Mouse (Mus musculus) embryo, embryonic 10 days (tissue): ENCODE data around the gene Insrr.
A peak's percentile ranks its signal among the peaks of the same experiment; 100 is the strongest.
"Not testable (repeated sequence)": the region's sequence is repeated elsewhere in the genome, so short reads cannot be mapped to it uniquely, and the experiment has no call there.

ENCODE experiments used
- DNase-seq: peaks from one replicate; pipeline ENCODE4 v3.0.0-alpha.2; 2015; ENCODE audit warnings: low spot score

Insrr gene

GRCm38 (mm10) chr3:87832109-87832859 lies 35.5 kb downstream of the Insrr start:
- DNase-seq: no peak

DNA sequence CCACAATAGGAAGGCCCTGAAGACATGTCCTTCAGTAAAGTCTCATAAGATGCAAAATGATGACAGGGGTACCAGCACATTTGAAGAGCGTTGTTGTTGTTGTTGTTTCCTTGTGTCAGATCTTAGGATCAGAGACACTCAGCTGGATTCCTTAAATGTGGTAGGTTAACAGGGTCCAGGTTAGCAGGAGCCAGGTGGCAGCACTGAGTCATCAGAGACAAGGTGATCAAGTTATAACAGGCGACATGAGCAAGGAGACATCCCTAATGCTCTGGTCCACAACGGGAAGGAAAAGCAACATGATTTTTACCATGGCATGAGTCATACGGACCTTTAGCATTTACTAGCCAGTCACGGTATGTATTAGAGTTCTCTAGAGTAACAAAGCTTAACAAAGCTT lies 36.7 kb downstream of the Insrr start:
- no peak for DNase-seq

- DNase-seq: peak; percentile 92
Measured at GRCm38 (mm10) chr3:87838622-87839021, 41.9 kb downstream of the Insrr start.

GRCm38 (mm10) chr3:87840858-87841257 lies 44.1 kb downstream of the Insrr start:
- DNase-seq: no peak

GRCm38 (mm10) chr3:87844981-87845380 lies 48.2 kb downstream of the Insrr start:
- DNase-seq: no peak

DNA sequence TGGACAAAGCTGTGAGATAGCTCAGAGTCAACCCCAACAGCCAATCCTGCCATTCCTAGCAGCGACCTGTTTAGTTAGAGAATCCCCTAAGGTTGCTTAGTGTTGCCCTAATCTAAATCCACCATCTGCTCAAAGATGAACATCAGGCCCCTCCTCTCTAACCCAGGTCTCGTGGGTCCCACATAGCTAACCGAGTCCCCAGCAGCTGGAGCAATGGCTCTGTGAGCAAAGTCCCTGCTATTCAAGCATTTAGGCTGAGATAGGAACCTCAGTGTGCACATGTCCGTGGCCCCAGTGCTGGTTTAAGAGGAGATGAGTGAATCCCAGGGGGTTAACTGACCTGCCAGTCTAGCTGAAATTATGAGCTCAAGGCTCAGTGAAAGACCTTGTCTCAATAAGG lies 49.4 kb downstream of the Insrr start:
- DNase-seq: no peak

GRCm38 (mm10) chr3:87846650-87847110 lies 49.9 kb downstream of the Insrr start, which contains the start of gene Sh2d2a:
Gene Sh2d2a (plus strand): TSS chr3:87846755.
- DNase-seq: no peak

GRCm38 (mm10) chr3:87847680-87848079 lies 50.9 kb downstream of the Insrr start:
- no peak for DNase-seq

GRCm38 (mm10) chr3:87849117-87849516 lies 52.4 kb downstream of the Insrr start:
- no peak for DNase-seq

DNA sequence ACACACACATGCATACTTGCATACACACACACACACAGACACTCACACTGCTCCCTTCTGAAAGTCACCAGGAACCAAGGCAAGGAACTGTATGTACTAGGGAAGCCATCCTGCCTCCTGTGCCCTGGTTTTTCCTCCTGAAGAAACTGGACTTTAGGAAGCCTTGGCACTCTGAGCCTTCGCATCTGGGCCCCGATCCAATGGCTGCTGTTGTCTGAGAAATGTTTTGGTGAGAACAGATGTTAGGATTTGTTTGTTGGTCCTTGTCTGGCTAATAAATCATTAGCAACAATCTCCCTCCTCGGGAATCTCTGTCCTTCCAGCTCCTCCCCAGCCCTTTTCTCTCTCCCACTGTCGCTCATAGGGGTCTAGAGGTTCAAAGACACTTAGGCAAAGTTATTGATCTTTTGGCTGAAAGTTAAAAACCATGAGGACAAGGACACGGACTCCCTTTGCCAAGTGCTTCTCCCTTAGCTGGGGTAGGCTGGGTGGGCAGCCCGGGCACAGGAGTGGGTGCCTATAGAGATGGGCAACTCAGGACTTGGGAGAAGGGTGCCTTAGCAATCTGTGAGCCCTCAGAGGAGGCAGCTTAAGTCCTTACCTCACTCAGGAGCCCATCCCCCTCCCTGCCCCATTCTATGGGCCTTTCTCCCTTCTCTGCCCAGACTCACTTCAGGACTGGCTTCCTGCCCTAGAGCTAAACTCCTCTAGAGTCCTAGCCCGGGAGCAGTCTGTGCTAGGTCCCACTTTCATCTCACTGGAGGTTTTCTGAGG lies 58.2 kb downstream of the Insrr start:
- no peak for DNase-seq

GRCm38 (mm10) chr3:87855936-87856335 lies 59.2 kb downstream of the Insrr start:
- no peak for DNase-seq

- DNase-seq: no peak
Measured at GRCm38 (mm10) chr3:87857666-87858065, 60.9 kb downstream of the Insrr start.

DNA sequence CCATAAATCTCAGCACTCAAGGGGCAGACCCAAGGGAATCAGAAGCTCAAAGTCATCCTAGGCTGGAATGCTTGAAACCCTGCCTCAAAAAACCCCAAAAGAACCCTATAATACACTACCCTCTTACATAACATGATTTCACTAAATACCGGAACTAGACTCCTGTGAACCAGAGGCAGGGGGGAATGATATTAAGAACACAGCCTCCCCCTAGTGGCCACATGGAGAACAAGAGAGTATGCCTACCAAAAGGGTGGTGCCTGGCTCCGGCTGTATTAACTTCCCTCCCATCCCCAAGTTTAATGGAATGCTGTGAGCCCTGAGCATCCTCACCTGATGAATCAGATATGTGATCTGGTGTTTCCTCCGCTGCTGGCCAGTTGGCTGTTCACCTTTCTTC lies 63.1 kb downstream of the Insrr start:
- peak; percentile 80 for DNase-seq

- DNase-seq: not testable (repeated sequence)
Measured at GRCm38 (mm10) chr3:87864111-87864510, 67.4 kb downstream of the Insrr start.
